8 mouse cellular contexts compared by ENCODE assay signal in genomic region chr10:17795767-17796631, GRCm38 (mm10). TPM values are rescaled to one million over a fixed set of nuclear protein-coding genes. Genes with fewer than 3 reads are reported as not detected.
DNase-seq lines count a peak whose midpoint lies in the region; ATAC-seq and TF ChIP-seq lines count a peak whose summit lies in the region.

TSS of gene Txlnb (plus strand) at chr10:17796226.

- peak; percentile 66 for ATAC-seq in intestine, embryonic 14.5 days (replicated peaks; ENCODE audit: low FRiP score, low TSS enrichment, low read depth)
- peak; percentile 78 for ATAC-seq in limb, embryonic 11.5 days (ENCODE audit: insufficient number of reproducible peaks, low FRiP score, low TSS enrichment, low read depth)
- ATAC-seq in midbrain, embryonic 11.5 days (ENCODE audit: low FRiP score): peak; percentile 88
- ATAC-seq in erythroid progenitor cell, adult 5-6 weeks (replicated peaks; ENCODE audit: low FRiP score, poor library complexity, severe bottlenecking): no peak

- no peak for TF ChIP-seq CTCF in small intestine, adult 2 months (IDR thresholded peaks at IDR 0.05; ENCODE audit: extremely low read depth, insufficient read length, insufficient replicate concordance, low read depth, low read length)

- intact Hi-C loops in gastrocnemius, postnatal 36 days (cut with DNase I): no loop called here

- H3K9ac ChIP-seq in intestine, embryonic 14.5 days (ENCODE audit: low read length): peak within 1 kb of the TSS; percentile 40; the same call in 1 of the 2 replicates
- H3K9ac ChIP-seq in limb, embryonic 11.5 days (ENCODE audit: low read length): peak within 1 kb of the TSS; percentile 43
- peak within 1 kb of the TSS; percentile 56 for H3K9ac ChIP-seq in midbrain, embryonic 11.5 days (ENCODE audit: low read length)

- WGBS in intestine, embryonic 14.5 days: 14% methylated on average over 12 of the region's 13 CpGs
- 29% methylated on average over 13 of the region's 13 CpGs for WGBS in limb, embryonic 11.5 days
- WGBS in midbrain, embryonic 11.5 days: 6% methylated on average over 13 of the region's 13 CpGs
- WGBS in small intestine, adult 2 months: 15% methylated on average over 12 of the region's 13 CpGs

- H3K4me2 ChIP-seq in intestine, embryonic 14.5 days (ENCODE audit: low read length): peak within 1 kb of the TSS; percentile 49
- H3K4me2 ChIP-seq in limb, embryonic 11.5 days (ENCODE audit: low read depth, severe bottlenecking): peak within 1 kb of the TSS; percentile 39
- H3K4me2 ChIP-seq in midbrain, embryonic 11.5 days: peak within 1 kb of the TSS; percentile 46

- no peaks in the 10 kb centered on the region for H3K27me3 ChIP-seq in intestine, embryonic 14.5 days (replicated peaks; ENCODE audit: control insufficient read depth, insufficient read depth, low read length)
- H3K27me3 ChIP-seq in limb, embryonic 11.5 days (ENCODE audit: control insufficient read depth, insufficient read depth, low read length): no peaks in the 10 kb centered on the region
- no peaks in the 10 kb centered on the region for H3K27me3 ChIP-seq in midbrain, embryonic 11.5 days (ENCODE audit: control insufficient read depth, insufficient read depth, low read length)
- no peaks in the 10 kb centered on the region for H3K27me3 ChIP-seq in small intestine, adult 2 months (ENCODE audit: control insufficient read depth, insufficient read depth, low read length)

- H3K4me3 ChIP-seq in intestine, embryonic 14.5 days (ENCODE audit: low read depth, low read length): peak within 1 kb of the TSS; percentile 29
- H3K4me3 ChIP-seq in limb, embryonic 11.5 days (ENCODE audit: low read depth, low read length): no peak within 1 kb of the TSS
- H3K4me3 ChIP-seq in midbrain, embryonic 11.5 days (ENCODE audit: low read depth, low read length): peak within 1 kb of the TSS; percentile 17
- H3K4me3 ChIP-seq in small intestine, adult 2 months (ENCODE audit: low read depth, low read length): peak within 1 kb of the TSS; percentile 32

- DNase-seq in NIH3T3 (ENCODE audit: low read depth): peak; percentile 82
- peak; percentile 83 for DNase-seq in embryo, embryonic 10.5 days (ENCODE audit: low spot score)
- peak; percentile 42 to 65 for DNase-seq in gastrocnemius, postnatal 36 days
- peak; percentile 73 for DNase-seq in intestine, embryonic 14.5 days (ENCODE audit: low spot score)
- peak; percentile 52 for DNase-seq in limb, embryonic 11.5 days (ENCODE audit: low spot score)
- DNase-seq in midbrain, embryonic 11.5 days (ENCODE audit: low spot score, missing footprints): peak; percentile 97

- no peaks in the 10 kb centered on the region for H3K9me3 ChIP-seq in intestine, embryonic 14.5 days (ENCODE audit: control insufficient read depth, low read length)
- H3K9me3 ChIP-seq in limb, embryonic 11.5 days (ENCODE audit: control insufficient read depth, low read length): no peaks in the 10 kb centered on the region
- no peaks in the 10 kb centered on the region for H3K9me3 ChIP-seq in midbrain, embryonic 11.5 days (ENCODE audit: control insufficient read depth, low read length)

- no peak for TF ChIP-seq POLR2A in small intestine, adult 2 months (IDR thresholded peaks at IDR 0.05; ENCODE audit: low read depth, low read length)

- no peaks in the 10 kb centered on the region for H3K36me3 ChIP-seq in intestine, embryonic 14.5 days (ENCODE audit: control insufficient read depth, insufficient read depth, low read length)
- no peaks in the 10 kb centered on the region for H3K36me3 ChIP-seq in limb, embryonic 11.5 days (ENCODE audit: control insufficient read depth, insufficient read depth, low read length)
- no peaks in the 10 kb centered on the region for H3K36me3 ChIP-seq in midbrain, embryonic 11.5 days (ENCODE audit: control insufficient read depth, insufficient read depth, low read length)
- no peaks in the 10 kb centered on the region for H3K36me3 ChIP-seq in small intestine, adult 2 months (ENCODE audit: control insufficient read depth, insufficient read depth, low read length)

- H3K4me1 ChIP-seq in intestine, embryonic 14.5 days (replicated peaks; ENCODE audit: control insufficient read depth, insufficient read depth, low read length): peaks cover 11% of the 10 kb centered on the region
- peaks cover 4% of the 10 kb centered on the region; the same call in 1 of the 2 replicates for H3K4me1 ChIP-seq in limb, embryonic 11.5 days (ENCODE audit: control insufficient read depth, insufficient read depth, low read length)
- peaks cover 8% of the 10 kb centered on the region; the same call in 1 of the 2 replicates for H3K4me1 ChIP-seq in midbrain, embryonic 11.5 days (ENCODE audit: control insufficient read depth, insufficient read depth, low read length)
- peaks cover 2% of the 10 kb centered on the region; the same call in 1 of the 2 replicates for H3K4me1 ChIP-seq in small intestine, adult 2 months (ENCODE audit: control insufficient read depth, insufficient read depth, insufficient read length, low read length)

- peak within 1 kb of the TSS; percentile 73 for H3K27ac ChIP-seq in intestine, embryonic 14.5 days (ENCODE audit: low read depth)
- H3K27ac ChIP-seq in limb, embryonic 11.5 days (replicated peaks; ENCODE audit: low read depth, low read length): 0 out of 2 replicates have a peak within 1 kb of the TSS, but pooled peaks have one; percentile 42
- H3K27ac ChIP-seq in midbrain, embryonic 11.5 days (ENCODE audit: low read depth, low read length): peak within 1 kb of the TSS; percentile 64
- peak within 1 kb of the TSS; percentile 66 for H3K27ac ChIP-seq in small intestine, adult 2 months (ENCODE audit: insufficient read depth, low read depth, low read length)

RNA-seq across cellular contexts. Expression of gene Txlnb, which starts in this region (rescaled TPM):
- total RNA-seq in gastrocnemius, postnatal 36 days (2021): 100 to 1,000 TPM; 258 to 310 TPM
- 0.38 and 0.66 TPM in 2 replicates for polyA plus RNA-seq in intestine, embryonic 14.5 days (2014; fragmentation: Nextera tagmentation; extraction: Ambion mirVana)
- 0.85 and 1.1 TPM in 2 replicates for polyA plus RNA-seq in limb, embryonic 11.5 days (2014; fragmentation: Nextera tagmentation; extraction: Ambion mirVana)
- 5.8 TPM in 2 replicates for polyA plus RNA-seq in midbrain, embryonic 11.5 days (2014; fragmentation: Nextera tagmentation; extraction: Ambion mirVana)
- 0.08 TPM in 1 of 2 replicates, not detected in the other for polyA plus RNA-seq in small intestine, adult 2 months (2012; rRNA removed)
- total RNA-seq in erythroid progenitor cell, adult 5-6 weeks (2015; ENCODE audit: low replicate concordance): not detected in 2 replicates
- total RNA-seq in erythroid progenitor cell, adult 5-6 weeks (2017; ENCODE audit: low replicate concordance): not detected in 2 replicates

Comparison
In these comparisons a context has a peak if more than half of its experiments do, and no peak if none do; other contexts are left out.
1. RNA of gene Txlnb (total RNA-seq): 258 to 310 TPM in gastrocnemius, postnatal 36 days; not detected in erythroid progenitor cell, adult 5-6 weeks; every median in the first group is over 100 times any median in the second.
2. Peak in DNase-seq, ATAC-seq, H3K4me3 ChIP-seq, H3K27ac ChIP-seq, H3K9ac ChIP-seq and H3K4me2 ChIP-seq in intestine, embryonic 14.5 days; RNA of the gene not detected or under 1 TPM.
3. Peak in every context shown above with its lines, with median percentiles within 50 percentile points of each other: DNase-seq, H3K27ac ChIP-seq, H3K4me2 ChIP-seq and H3K9ac ChIP-seq.